Mouse (Mus musculus): Measurements from ENCODE around the gene Ctnna2. TPM values are rescaled to one million over a fixed set of nuclear protein-coding genes. Genes with fewer than 3 reads are reported as not detected.

Gene Ctnna2
- polyA plus RNA-seq, 1 experiment = not detected

GRCm38 (mm10) chr6:77745426-77745825 lies 234.1 kb downstream of the Ctnna2 start:
- Histone ChIP-seq H3K79me2 (ENCODE audit: control insufficient read depth, insufficient read depth) (no peaks in the 10 kb centered on the region), H3K36me3 (ENCODE audit: control insufficient read depth, insufficient read depth) (no peaks in the 10 kb centered on the region), H3K4me3 (no peak overlapping the region), H3ac (ENCODE audit: control insufficient read depth, insufficient read length) (no peak overlapping the region), H3K27me3 (ENCODE audit: control insufficient read depth, insufficient read depth, insufficient read length) (no peaks in the 10 kb centered on the region), H3K4me2 (ENCODE audit: low read depth) (no peak overlapping the region)
- TF ChIP-seq MAX (IDR thresholded peaks at IDR 0.05; ENCODE audit: low read depth) = no peak
- TF ChIP-seq REST (IDR thresholded peaks at IDR 0.05; ENCODE audit: insufficient read depth, insufficient read length) = no peak
- no peak for TF ChIP-seq POLR2A (IDR thresholded peaks at IDR 0.05; ENCODE audit: insufficient read length, low read depth)
- no peak for TF ChIP-seq MYOD1 (IDR thresholded peaks at IDR 0.05; ENCODE audit: control insufficient read depth in 1 of 3, insufficient read length in 2 of 3, low read depth in 2 of 3)
- TF ChIP-seq USF1 (IDR thresholded peaks at IDR 0.05; ENCODE audit: low read depth) = no peak
- no peak for TF ChIP-seq TCF12 (IDR thresholded peaks at IDR 0.05; ENCODE audit: insufficient read depth, poor library complexity, severe bottlenecking)
- no peak for TF ChIP-seq MYOG (IDR thresholded peaks at IDR 0.05; ENCODE audit: control insufficient read depth in 1 of 3, insufficient read depth in 1 of 3, insufficient read length in 2 of 3, low read depth in 2 of 3)
- no peak for TF ChIP-seq CEBPB (IDR thresholded peaks at IDR 0.05; ENCODE audit: insufficient read depth, poor library complexity, severe bottlenecking)
- TF ChIP-seq E2F4 (IDR thresholded peaks at IDR 0.05; ENCODE audit: insufficient read depth) = no peak
- no peak for TF ChIP-seq POLR2AphosphoS2 (IDR thresholded peaks at IDR 0.05; ENCODE audit: insufficient read length, low read depth)
- no peak for TF ChIP-seq TCF3 (IDR thresholded peaks at IDR 0.05; ENCODE audit: insufficient read length, low read depth)
- TF ChIP-seq SRF (IDR thresholded peaks at IDR 0.05; ENCODE audit: control insufficient read depth, insufficient read length, low read depth) = no peak

DNA sequence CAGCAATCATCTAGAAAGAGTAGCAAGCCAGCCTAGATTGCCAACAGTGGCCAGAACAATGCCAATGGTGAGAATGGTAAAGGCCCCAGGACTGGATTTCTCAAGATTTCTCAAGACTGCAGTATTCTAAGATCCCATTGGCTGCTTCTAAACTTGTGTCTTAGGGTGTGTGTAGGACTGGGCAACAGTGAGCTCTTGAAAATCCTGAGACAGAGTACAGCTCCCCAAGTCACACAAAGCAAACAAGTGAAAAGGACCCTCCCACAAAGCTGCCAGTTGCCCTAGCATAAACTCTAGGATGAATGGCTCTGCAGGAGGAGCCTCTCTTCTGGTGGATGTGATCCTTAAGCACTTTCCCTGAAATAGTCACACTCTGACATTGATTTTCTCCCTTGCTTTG lies 235.8 kb downstream of the Ctnna2 start:
- Histone ChIP-seq H3ac (ENCODE audit: control insufficient read depth, insufficient read length) (no peak overlapping the region), H3K27me3 (ENCODE audit: control insufficient read depth, insufficient read depth, insufficient read length) (no peaks in the 10 kb centered on the region), H3K79me2 (ENCODE audit: control insufficient read depth, insufficient read depth) (no peaks in the 10 kb centered on the region), H3K4me3 (no peak overlapping the region), H3K4me2 (ENCODE audit: low read depth) (no peak overlapping the region), H3K36me3 (ENCODE audit: control insufficient read depth, insufficient read depth) (no peaks in the 10 kb centered on the region)
- no peak for TF ChIP-seq E2F4 (IDR thresholded peaks at IDR 0.05; ENCODE audit: insufficient read depth)
- TF ChIP-seq MYOG (IDR thresholded peaks at IDR 0.05; ENCODE audit: control insufficient read depth in 1 of 3, insufficient read depth in 1 of 3, insufficient read length in 2 of 3, low read depth in 2 of 3) = no peak
- TF ChIP-seq CEBPB (IDR thresholded peaks at IDR 0.05; ENCODE audit: insufficient read depth, poor library complexity, severe bottlenecking) = no peak
- TF ChIP-seq REST (IDR thresholded peaks at IDR 0.05; ENCODE audit: insufficient read depth, insufficient read length) = no peak
- no peak for TF ChIP-seq USF1 (IDR thresholded peaks at IDR 0.05; ENCODE audit: low read depth)

DNA sequence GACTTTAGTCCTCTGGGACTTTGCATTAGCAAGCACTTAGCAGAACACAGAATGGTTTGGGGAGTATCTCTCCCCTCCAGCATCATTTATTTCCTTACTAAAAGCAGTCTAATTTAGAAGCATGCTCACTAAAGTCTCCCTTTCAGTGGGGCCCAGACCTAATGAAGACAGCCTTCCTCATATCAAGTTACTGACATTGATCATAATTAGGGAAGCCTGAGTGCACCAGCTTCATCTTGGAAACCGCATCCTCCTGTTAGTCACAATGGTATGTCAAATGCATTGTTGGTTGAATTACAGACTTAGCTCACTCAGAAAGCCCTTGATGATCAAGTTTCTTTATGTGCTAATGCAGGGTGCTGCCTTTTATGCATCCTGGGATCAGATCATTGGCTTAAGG lies 236.5 kb downstream of the Ctnna2 start:
- Histone ChIP-seq H3K27me3 (ENCODE audit: control insufficient read depth, insufficient read depth, insufficient read length) (no peaks in the 10 kb centered on the region), H3K79me2 (ENCODE audit: control insufficient read depth, insufficient read depth) (no peaks in the 10 kb centered on the region), H3K4me2 (ENCODE audit: low read depth) (no peak overlapping the region), H3K36me3 (ENCODE audit: control insufficient read depth, insufficient read depth) (no peaks in the 10 kb centered on the region), H3ac (ENCODE audit: control insufficient read depth, insufficient read length) (no peak overlapping the region), H3K4me3 (no peak overlapping the region)
- TF ChIP-seq POLR2AphosphoS2 (IDR thresholded peaks at IDR 0.05; ENCODE audit: insufficient read length, low read depth) (no peak), SRF (IDR thresholded peaks at IDR 0.05; ENCODE audit: control insufficient read depth, insufficient read length, low read depth) (no peak), E2F4 (IDR thresholded peaks at IDR 0.05; ENCODE audit: insufficient read depth) (no peak), MYOD1 (IDR thresholded peaks at IDR 0.05; ENCODE audit: control insufficient read depth in 1 of 3, insufficient read length in 2 of 3, low read depth in 2 of 3) (no peak), CEBPB (IDR thresholded peaks at IDR 0.05; ENCODE audit: insufficient read depth, poor library complexity, severe bottlenecking) (no peak), MYOG (IDR thresholded peaks at IDR 0.05; ENCODE audit: control insufficient read depth in 1 of 3, insufficient read depth in 1 of 3, insufficient read length in 2 of 3, low read depth in 2 of 3) (no peak), MAX (IDR thresholded peaks at IDR 0.05; ENCODE audit: low read depth) (no peak), USF1 (IDR thresholded peaks at IDR 0.05; ENCODE audit: low read depth) (no peak), REST (IDR thresholded peaks at IDR 0.05; ENCODE audit: insufficient read depth, insufficient read length) (no peak), TCF3 (IDR thresholded peaks at IDR 0.05; ENCODE audit: insufficient read length, low read depth) (no peak), TCF12 (IDR thresholded peaks at IDR 0.05; ENCODE audit: insufficient read depth, poor library complexity, severe bottlenecking) (no peak), POLR2A (IDR thresholded peaks at IDR 0.05; ENCODE audit: insufficient read length, low read depth) (no peak)

- Histone ChIP-seq H3K27me3 (ENCODE audit: control insufficient read depth, insufficient read depth, insufficient read length) (no peaks in the 10 kb centered on the region), H3K79me2 (ENCODE audit: control insufficient read depth, insufficient read depth) (no peaks in the 10 kb centered on the region), H3K4me3 (no peak overlapping the region), H3K4me2 (ENCODE audit: low read depth) (no peak overlapping the region), H3K36me3 (ENCODE audit: control insufficient read depth, insufficient read depth) (no peaks in the 10 kb centered on the region), H3ac (ENCODE audit: control insufficient read depth, insufficient read length) (no peak overlapping the region)
- TF ChIP-seq MYOG (IDR thresholded peaks at IDR 0.05; ENCODE audit: control insufficient read depth in 1 of 3, insufficient read depth in 1 of 3, insufficient read length in 2 of 3, low read depth in 2 of 3) (no peak), TCF12 (IDR thresholded peaks at IDR 0.05; ENCODE audit: insufficient read depth, poor library complexity, severe bottlenecking) (no peak), POLR2AphosphoS2 (IDR thresholded peaks at IDR 0.05; ENCODE audit: insufficient read length, low read depth) (no peak), POLR2A (IDR thresholded peaks at IDR 0.05; ENCODE audit: insufficient read length, low read depth) (no peak), E2F4 (IDR thresholded peaks at IDR 0.05; ENCODE audit: insufficient read depth) (no peak), REST (IDR thresholded peaks at IDR 0.05; ENCODE audit: insufficient read depth, insufficient read length) (no peak), MYOD1 (IDR thresholded peaks at IDR 0.05; ENCODE audit: control insufficient read depth in 1 of 3, insufficient read length in 2 of 3, low read depth in 2 of 3) (no peak), USF1 (IDR thresholded peaks at IDR 0.05; ENCODE audit: low read depth) (no peak), CEBPB (IDR thresholded peaks at IDR 0.05; ENCODE audit: insufficient read depth, poor library complexity, severe bottlenecking) (no peak), SRF (IDR thresholded peaks at IDR 0.05; ENCODE audit: control insufficient read depth, insufficient read length, low read depth) (no peak), MAX (IDR thresholded peaks at IDR 0.05; ENCODE audit: low read depth) (no peak), TCF3 (IDR thresholded peaks at IDR 0.05; ENCODE audit: insufficient read length, low read depth) (no peak)
Measured at GRCm38 (mm10) chr6:77738640-77739039, 240.9 kb downstream of the Ctnna2 start.

- no peak overlapping the region for H3ac ChIP-seq (ENCODE audit: control insufficient read depth, insufficient read length)
- no peak for TF ChIP-seq E2F4 (IDR thresholded peaks at IDR 0.05; ENCODE audit: insufficient read depth)
- TF ChIP-seq SRF (IDR thresholded peaks at IDR 0.05; ENCODE audit: control insufficient read depth, insufficient read length, low read depth) = no peak
- no peak for TF ChIP-seq TCF12 (IDR thresholded peaks at IDR 0.05; ENCODE audit: insufficient read depth, poor library complexity, severe bottlenecking)
- no peak for TF ChIP-seq TCF3 (IDR thresholded peaks at IDR 0.05; ENCODE audit: insufficient read length, low read depth)
- no peak for TF ChIP-seq MAX (IDR thresholded peaks at IDR 0.05; ENCODE audit: low read depth)
- no peak for TF ChIP-seq POLR2AphosphoS2 (IDR thresholded peaks at IDR 0.05; ENCODE audit: insufficient read length, low read depth)
- TF ChIP-seq POLR2A (IDR thresholded peaks at IDR 0.05; ENCODE audit: insufficient read length, low read depth) = no peak
- no peak for TF ChIP-seq REST (IDR thresholded peaks at IDR 0.05; ENCODE audit: insufficient read depth, insufficient read length)
- TF ChIP-seq USF1 (IDR thresholded peaks at IDR 0.05; ENCODE audit: low read depth) = no peak
- TF ChIP-seq MYOG (IDR thresholded peaks at IDR 0.05; ENCODE audit: control insufficient read depth in 1 of 3, insufficient read depth in 1 of 3, insufficient read length in 2 of 3, low read depth in 2 of 3) = no peak
- no peak for TF ChIP-seq MYOD1 (IDR thresholded peaks at IDR 0.05; ENCODE audit: control insufficient read depth in 1 of 3, insufficient read length in 2 of 3, low read depth in 2 of 3)
- no peak for TF ChIP-seq CEBPB (IDR thresholded peaks at IDR 0.05; ENCODE audit: insufficient read depth, poor library complexity, severe bottlenecking)
- no peak overlapping the region for H3K4me2 ChIP-seq (ENCODE audit: low read depth)
- no peaks in the 10 kb centered on the region for H3K27me3 ChIP-seq (ENCODE audit: control insufficient read depth, insufficient read depth, insufficient read length)
- no peaks in the 10 kb centered on the region for H3K79me2 ChIP-seq (ENCODE audit: control insufficient read depth, insufficient read depth)
- no peak overlapping the region for H3K4me3 ChIP-seq
- no peaks in the 10 kb centered on the region for H3K36me3 ChIP-seq (ENCODE audit: control insufficient read depth, insufficient read depth)
Measured at GRCm38 (mm10) chr6:77724952-77725299, 254.6 kb downstream of the Ctnna2 start.
